Mouse (Mus musculus) liver, embryonic 14.5 days (tissue): ENCODE measurements around the gene Celf5. TPM values are rescaled to one million over a fixed set of nuclear protein-coding genes. Genes with fewer than 3 reads are reported as not detected.

ENCODE experiments used
- ATAC-seq: fragments of 200-750 bp; cut with Nextera tagmentation; 2 replicates; pipeline ENCODE4 v1.8.0; 2017; ENCODE audit warnings: moderate number of reproducible peaks, mild to moderate bottlenecking, moderate library complexity; ENCODE audit not compliant: insufficient read depth
- DNase-seq, 3 experiments: peaks; one replicate each; pipeline ENCODE4 v3.0.0-alpha.2; 2012 to 2013; ENCODE audit warnings: low read depth in 3 of 3, low spot score in 3 of 3
- H3K27ac ChIP-seq: fragments of 300-500 bp; sonication (generic); 2 replicates; pipeline ENCODE4 v1.5.1; 2014; ENCODE audit warnings: moderate library complexity, mild to moderate bottlenecking, control low read depth, inconsistent platforms
- H3K27me3 ChIP-seq: fragments of 300-500 bp; sonication (generic); 2 replicates; pipeline ENCODE4 v1.6.1; 2014; ENCODE audit warnings: mild to moderate bottlenecking, low read length, moderate library complexity; ENCODE audit not compliant: control insufficient read depth, insufficient read depth
- H3K36me3 ChIP-seq: fragments of 300-500 bp; sonication (generic); replicated peaks from 2 replicates; pipeline ENCODE4 v1.6.1; 2014; ENCODE audit warnings: low read depth; ENCODE audit not compliant: control insufficient read depth, insufficient read depth
- H3K4me1 ChIP-seq, 2 experiments: fragments of 200-500 bp in 1 of 2; fragments of 300-500 bp in 1 of 2; sonication (generic) in 1 of 2; replicated peaks; 2 replicates each; pipeline ENCODE4 v1.6.1; 2012 to 2014; ENCODE audit warnings: antibody characterized with exemption in 1 of 2, inconsistent platforms in 1 of 2, low read length in 1 of 2; ENCODE audit not compliant: control insufficient read depth in 2 of 2, insufficient read depth in 2 of 2
- H3K4me2 ChIP-seq: fragments of 300-500 bp; sonication (generic); 2 replicates; pipeline ENCODE4 v1.6.1; 2014; ENCODE audit warnings: low read depth, mild to moderate bottlenecking, control low read depth, moderate library complexity
- H3K4me3 ChIP-seq, 2 experiments: fragments of 200-500 bp in 1 of 2; fragments of 300-500 bp in 1 of 2; sonication (generic) in 1 of 2; 2 replicates each; pipeline ENCODE4 v1.5.1; 2012 to 2014; ENCODE audit warnings: low read depth in 2 of 2, low read length in 2 of 2, mild to moderate bottlenecking in 2 of 2, control low read depth in 1 of 2, inconsistent platforms in 1 of 2, moderate library complexity in 1 of 2; ENCODE audit not compliant: insufficient read depth in 1 of 2
- H3K9ac ChIP-seq: fragments of 300-500 bp; sonication (generic); replicated peaks from 2 replicates; pipeline ENCODE4 v1.6.1; 2014; ENCODE audit warnings: mild to moderate bottlenecking, control low read depth, moderate library complexity
- H3K9me3 ChIP-seq: fragments of 300-500 bp; sonication (generic); 2 replicates; pipeline ENCODE4 v1.6.1; 2016; ENCODE audit warnings: low read length, mixed read lengths; ENCODE audit not compliant: control insufficient read depth
- CTCF ChIP-seq: IDR thresholded peaks from 2 replicates; pipeline ENCODE4 v1.5.1; 2016; ENCODE audit warnings: antibody characterized with exemption, low read depth, control low read depth
- EP300 ChIP-seq: IDR thresholded peaks from 2 replicates; pipeline ENCODE4 v1.6.1; 2016; ENCODE audit warnings: antibody characterized with exemption, low read depth
- WGBS: fragments of 180-500 bp; shearing (Covaris S2); extraction: QIAGEN DNeasy Blood & Tissue Kit; methylation state at CpG from one replicate; pipeline ENCODE4 v1.1.7; 2014; ENCODE audit not compliant: insufficient replicate concordance; 5-methylcytosine and 5-hydroxymethylcytosine counted together
- microRNA-seq: library from miRNA; unstranded; fragments of <30 nt; microRNA quantifications from one replicate; pipeline ENCODE4, GENCODE M21; 2016
- polyA plus RNA-seq, 2 experiments: library from polyadenylated mRNA; depleted of rRNA in 1 of 2; stranded (reverse) in 1 of 2; unstranded in 1 of 2; fragments of >200 nt; fragmentation: Nextera tagmentation in 1 of 2; extraction: Ambion mirVana in 1 of 2; gene quantifications; 2 replicates each; pipeline versions ENCODE4 v1.2.1 to v1.2.3; 2012 to 2014

Celf5 gene
- polyA plus RNA-seq, 2 experiments = 0.02 TPM; not detected in 1

DNA sequence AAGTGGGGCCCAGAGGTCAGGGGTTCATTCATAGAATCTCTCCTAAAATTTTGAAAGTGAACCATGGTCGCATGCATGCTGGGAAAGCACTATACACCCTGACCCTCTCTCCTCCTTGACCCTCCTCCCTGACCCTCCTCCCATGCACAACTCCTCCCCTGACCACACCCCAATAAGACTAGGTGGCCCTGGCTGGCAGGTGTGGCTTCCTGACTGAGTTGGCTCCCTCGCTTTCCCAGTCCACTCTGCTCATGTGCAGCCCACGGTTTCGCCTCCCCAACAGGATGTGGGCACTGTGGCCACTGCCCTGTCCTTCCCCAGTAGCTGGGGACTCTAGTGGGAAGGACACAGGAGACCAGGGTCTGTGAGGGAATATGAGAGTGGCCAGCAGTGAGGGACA is 72.2 kb downstream of the Celf5 start:
- ATAC-seq = no peak
- Histone ChIP-seq H3K4me3 (no peak overlapping the region), H3K4me2 (peak overlapping the region; percentile 31; the same call in 1 of the 2 replicates), H3K27me3 (peaks cover 28% of the 10 kb centered on the region), H3K9ac (no peak overlapping the region), H3K9me3 (no peaks in the 10 kb centered on the region), H3K36me3 (no peaks in the 10 kb centered on the region), H3K4me1 (peaks cover 2 to 15% of the 10 kb centered on the region in 2 experiments; a peak in 2 of 4 replicates), H3K27ac (no peak overlapping the region)
- no peak for DNase-seq
- 20% methylated on average over 4 of the region's 4 CpGs for WGBS
- TF ChIP-seq CTCF (no peak), EP300 (no peak)

DNA sequence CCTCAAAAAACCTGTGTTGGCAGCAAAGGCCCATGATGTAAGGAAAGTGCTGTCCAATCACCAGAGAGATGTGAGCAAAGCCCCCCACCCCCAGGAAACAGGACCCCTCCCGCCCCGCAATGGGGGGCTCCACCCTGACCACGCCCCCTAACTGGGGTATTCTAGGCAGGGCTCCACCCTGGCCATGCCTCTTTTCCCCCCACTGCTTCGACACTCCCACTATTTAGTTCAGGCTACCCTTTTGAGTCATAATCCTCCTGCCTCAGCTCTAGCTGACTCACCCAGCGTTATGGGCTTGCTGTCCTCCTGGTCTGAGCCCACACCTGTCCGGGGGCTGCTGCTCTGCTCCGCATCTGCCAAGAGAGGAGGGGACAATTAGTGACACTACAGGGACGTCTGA is 73.2 kb downstream of the Celf5 start:
- Histone ChIP-seq H3K36me3 (no peaks in the 10 kb centered on the region), H3K27me3 (peaks cover 31% of the 10 kb centered on the region), H3K9me3 (no peaks in the 10 kb centered on the region), H3K4me1 (peaks cover under 1 to 14% of the 10 kb centered on the region in 2 experiments; a peak in 2 of 4 replicates), H3K9ac (no peak overlapping the region), H3K4me3 (no peak overlapping the region), H3K27ac (no peak overlapping the region), H3K4me2 (peak overlapping the region; percentile 31)
- peak; percentile 4; the same call in 1 of the 2 replicates for ATAC-seq
- 14% methylated on average over 8 of the region's 8 CpGs for WGBS
- DNase-seq = no peak
- no peak for TF ChIP-seq EP300
- no peak for TF ChIP-seq CTCF

Small RNA genes lying within 50 kb of the gene (microRNA-seq; reads per million reads assigned to microRNA genes)
- gene Gm25595 = not detected
- not detected for gene Mir1191b

Other genes with a start within 250 kb of the Celf5 start
- 0.39 and 0.46 TPM in 2 replicates for gene Zfr2, start 249.6 kb downstream of the Celf5 start, polyA plus RNA-seq (2012; rRNA removed)
- 0.21 and 0.38 TPM in 2 replicates for gene Zfr2, start 249.6 kb downstream of the Celf5 start, polyA plus RNA-seq (2014; fragmentation: Nextera tagmentation; extraction: Ambion mirVana)
- gene Matk, start 229.8 kb downstream of the Celf5 start, polyA plus RNA-seq (2012; rRNA removed) = 0.74 and 1.1 TPM in 2 replicates
- gene Matk, start 229.8 kb downstream of the Celf5 start, polyA plus RNA-seq (2014; fragmentation: Nextera tagmentation; extraction: Ambion mirVana) = 1.3 and 1.6 TPM in 2 replicates
- gene Mrpl54, start 215.8 kb downstream of the Celf5 start, polyA plus RNA-seq (2012; rRNA removed) = 42.8 and 49.9 TPM in 2 replicates
- gene Mrpl54, start 215.8 kb downstream of the Celf5 start, polyA plus RNA-seq (2014; fragmentation: Nextera tagmentation; extraction: Ambion mirVana) = 113 and 120 TPM in 2 replicates
- 14.3 and 14.6 TPM in 2 replicates for gene Apba3, start 215.7 kb downstream of the Celf5 start, polyA plus RNA-seq (2012; rRNA removed)
- gene Apba3, start 215.7 kb downstream of the Celf5 start, polyA plus RNA-seq (2014; fragmentation: Nextera tagmentation; extraction: Ambion mirVana) = 15.7 and 16.1 TPM in 2 replicates
- gene Tjp3, start 191.1 kb downstream of the Celf5 start, polyA plus RNA-seq (2012; rRNA removed) = 0.38 and 0.40 TPM in 2 replicates
- gene Tjp3, start 191.1 kb downstream of the Celf5 start, polyA plus RNA-seq (2014; fragmentation: Nextera tagmentation; extraction: Ambion mirVana) = 0.20 and 0.37 TPM in 2 replicates
- gene Pip5k1c, start 189.7 kb downstream of the Celf5 start, polyA plus RNA-seq (2012; rRNA removed) = 12.8 and 13.1 TPM in 2 replicates
- gene Pip5k1c, start 189.7 kb downstream of the Celf5 start, polyA plus RNA-seq (2014; fragmentation: Nextera tagmentation; extraction: Ambion mirVana) = 10.5 and 12.5 TPM in 2 replicates
- 20.8 and 24.3 TPM in 2 replicates for gene Cactin, start 161.6 kb downstream of the Celf5 start, polyA plus RNA-seq (2012; rRNA removed)
- 12.1 and 16.6 TPM in 2 replicates for gene Cactin, start 161.6 kb downstream of the Celf5 start, polyA plus RNA-seq (2014; fragmentation: Nextera tagmentation; extraction: Ambion mirVana)
- gene Tbxa2r, start 154.0 kb downstream of the Celf5 start, polyA plus RNA-seq (2012; rRNA removed) = 2.4 and 3.1 TPM in 2 replicates
- gene Tbxa2r, start 154.0 kb downstream of the Celf5 start, polyA plus RNA-seq (2014; fragmentation: Nextera tagmentation; extraction: Ambion mirVana) = 1.9 and 3.3 TPM in 2 replicates
- gene Gipc3, start 139.4 kb downstream of the Celf5 start, polyA plus RNA-seq (2012; rRNA removed) = 0.01 TPM in 2 replicates
- gene Gipc3, start 139.4 kb downstream of the Celf5 start, polyA plus RNA-seq (2014; fragmentation: Nextera tagmentation; extraction: Ambion mirVana) = not detected in 2 replicates
- gene Hmg20b, start 132.2 kb downstream of the Celf5 start, polyA plus RNA-seq (2012; rRNA removed) = 20.6 and 24.9 TPM in 2 replicates
- gene Hmg20b, start 132.2 kb downstream of the Celf5 start, polyA plus RNA-seq (2014; fragmentation: Nextera tagmentation; extraction: Ambion mirVana) = 20.3 and 23.7 TPM in 2 replicates
- gene Mfsd12, start 125.2 kb downstream of the Celf5 start, polyA plus RNA-seq (2012; rRNA removed) = 8.4 and 9.3 TPM in 2 replicates
- 6.1 and 8.3 TPM in 2 replicates for gene Mfsd12, start 125.2 kb downstream of the Celf5 start, polyA plus RNA-seq (2014; fragmentation: Nextera tagmentation; extraction: Ambion mirVana)
- 0.55 and 0.78 TPM in 2 replicates for gene 4930404N11Rik, start 116.9 kb downstream of the Celf5 start, polyA plus RNA-seq (2012; rRNA removed)
- 0.44 and 0.60 TPM in 2 replicates for gene 4930404N11Rik, start 116.9 kb downstream of the Celf5 start, polyA plus RNA-seq (2014; fragmentation: Nextera tagmentation; extraction: Ambion mirVana)
- gene Fzr1, start 104.2 kb downstream of the Celf5 start, polyA plus RNA-seq (2012; rRNA removed) = 73.1 and 86.2 TPM in 2 replicates
- 80.5 and 85.2 TPM in 2 replicates for gene Fzr1, start 104.2 kb downstream of the Celf5 start, polyA plus RNA-seq (2014; fragmentation: Nextera tagmentation; extraction: Ambion mirVana)
- 29.8 and 32.2 TPM in 2 replicates for gene Dohh, start 98.3 kb downstream of the Celf5 start, polyA plus RNA-seq (2012; rRNA removed)
- gene Dohh, start 98.3 kb downstream of the Celf5 start, polyA plus RNA-seq (2014; fragmentation: Nextera tagmentation; extraction: Ambion mirVana) = 35.0 and 39.7 TPM in 2 replicates
- 1.0 and 1.7 TPM in 2 replicates for gene Gm48551, start 98.2 kb downstream of the Celf5 start, polyA plus RNA-seq (2012; rRNA removed)
- 0.37 and 0.47 TPM in 2 replicates for gene Gm48551, start 98.2 kb downstream of the Celf5 start, polyA plus RNA-seq (2014; fragmentation: Nextera tagmentation; extraction: Ambion mirVana)
- 0.78 and 0.90 TPM in 2 replicates for gene Gm48552, start 93.7 kb downstream of the Celf5 start, polyA plus RNA-seq (2012; rRNA removed)
- gene Gm48552, start 93.7 kb downstream of the Celf5 start, polyA plus RNA-seq (2014; fragmentation: Nextera tagmentation; extraction: Ambion mirVana) = 0.21 and 0.36 TPM in 2 replicates
- gene Smim24, start 89.7 kb downstream of the Celf5 start, polyA plus RNA-seq (2012; rRNA removed) = 1.6 and 1.9 TPM in 2 replicates
- 1.7 and 1.8 TPM in 2 replicates for gene Smim24, start 89.7 kb downstream of the Celf5 start, polyA plus RNA-seq (2014; fragmentation: Nextera tagmentation; extraction: Ambion mirVana)
- 1.2 and 1.3 TPM in 2 replicates for gene Nfic, start 27.1 kb downstream of the Celf5 start, polyA plus RNA-seq (2012; rRNA removed)
- gene Nfic, start 27.1 kb downstream of the Celf5 start, polyA plus RNA-seq (2014; fragmentation: Nextera tagmentation; extraction: Ambion mirVana) = 4.6 and 7.3 TPM in 2 replicates
- 55.7 and 71.3 TPM in 2 replicates for gene Ncln, start 13.7 kb upstream of the Celf5 start, polyA plus RNA-seq (2012; rRNA removed)
- 23.7 and 29.4 TPM in 2 replicates for gene Ncln, start 13.7 kb upstream of the Celf5 start, polyA plus RNA-seq (2014; fragmentation: Nextera tagmentation; extraction: Ambion mirVana)
- 1.5 and 1.8 TPM in 2 replicates for gene S1pr4, start 17.4 kb upstream of the Celf5 start, polyA plus RNA-seq (2012; rRNA removed)
- 1.4 and 1.5 TPM in 2 replicates for gene S1pr4, start 17.4 kb upstream of the Celf5 start, polyA plus RNA-seq (2014; fragmentation: Nextera tagmentation; extraction: Ambion mirVana)
- 4.2 and 4.6 TPM in 2 replicates for gene Gna15, start 41.5 kb upstream of the Celf5 start, polyA plus RNA-seq (2012; rRNA removed)
- 3.2 and 4.7 TPM in 2 replicates for gene Gna15, start 41.5 kb upstream of the Celf5 start, polyA plus RNA-seq (2014; fragmentation: Nextera tagmentation; extraction: Ambion mirVana)
- 14.8 and 17.0 TPM in 2 replicates for gene Gna11, start 62.5 kb upstream of the Celf5 start, polyA plus RNA-seq (2012; rRNA removed)
- gene Gna11, start 62.5 kb upstream of the Celf5 start, polyA plus RNA-seq (2014; fragmentation: Nextera tagmentation; extraction: Ambion mirVana) = 17.3 and 17.4 TPM in 2 replicates
- gene Aes, start 76.8 kb upstream of the Celf5 start, polyA plus RNA-seq (2012; rRNA removed) = 113 and 134 TPM in 2 replicates
- gene Aes, start 76.8 kb upstream of the Celf5 start, polyA plus RNA-seq (2014; fragmentation: Nextera tagmentation; extraction: Ambion mirVana) = 139 and 156 TPM in 2 replicates
- gene Tle2, start 91.9 kb upstream of the Celf5 start, polyA plus RNA-seq (2012; rRNA removed) = 5.2 and 6.5 TPM in 2 replicates
- gene Tle2, start 91.9 kb upstream of the Celf5 start, polyA plus RNA-seq (2014; fragmentation: Nextera tagmentation; extraction: Ambion mirVana) = 0.82 and 0.90 TPM in 2 replicates
- 4.5 and 4.8 TPM in 2 replicates for gene Tle6, start 118.4 kb upstream of the Celf5 start, polyA plus RNA-seq (2012; rRNA removed)
- 5.6 and 5.8 TPM in 2 replicates for gene Tle6, start 118.4 kb upstream of the Celf5 start, polyA plus RNA-seq (2014; fragmentation: Nextera tagmentation; extraction: Ambion mirVana)
- 2.3 and 2.4 TPM in 2 replicates for gene BC025920, start 123.6 kb upstream of the Celf5 start, polyA plus RNA-seq (2012; rRNA removed)
- gene BC025920, start 123.6 kb upstream of the Celf5 start, polyA plus RNA-seq (2014; fragmentation: Nextera tagmentation; extraction: Ambion mirVana) = 0.11 and 0.34 TPM in 2 replicates
- 8.1 and 9.0 TPM in 2 replicates for gene Sirt6, start 145.1 kb upstream of the Celf5 start, polyA plus RNA-seq (2012; rRNA removed)
- 5.3 and 5.9 TPM in 2 replicates for gene Sirt6, start 145.1 kb upstream of the Celf5 start, polyA plus RNA-seq (2014; fragmentation: Nextera tagmentation; extraction: Ambion mirVana)
- gene Ankrd24, start 145.8 kb upstream of the Celf5 start, polyA plus RNA-seq (2012; rRNA removed) = 5.6 and 6.1 TPM in 2 replicates
- 0.75 and 1.5 TPM in 2 replicates for gene Ankrd24, start 145.8 kb upstream of the Celf5 start, polyA plus RNA-seq (2014; fragmentation: Nextera tagmentation; extraction: Ambion mirVana)
- 0.31 and 0.97 TPM in 2 replicates for gene Gm10778, start 166.3 kb upstream of the Celf5 start, polyA plus RNA-seq (2012; rRNA removed)
- gene Gm10778, start 166.3 kb upstream of the Celf5 start, polyA plus RNA-seq (2014; fragmentation: Nextera tagmentation; extraction: Ambion mirVana) = 0.67 and 1.5 TPM in 2 replicates
- gene Zfp433, start 222.1 kb upstream of the Celf5 start, polyA plus RNA-seq (2012; rRNA removed) = 0.90 and 1.4 TPM in 2 replicates
- 3.1 and 5.0 TPM in 2 replicates for gene Zfp433, start 222.1 kb upstream of the Celf5 start, polyA plus RNA-seq (2014; fragmentation: Nextera tagmentation; extraction: Ambion mirVana)